Mouse (Mus musculus): Measurements from ENCODE around the gene Isyna1.

DNA sequence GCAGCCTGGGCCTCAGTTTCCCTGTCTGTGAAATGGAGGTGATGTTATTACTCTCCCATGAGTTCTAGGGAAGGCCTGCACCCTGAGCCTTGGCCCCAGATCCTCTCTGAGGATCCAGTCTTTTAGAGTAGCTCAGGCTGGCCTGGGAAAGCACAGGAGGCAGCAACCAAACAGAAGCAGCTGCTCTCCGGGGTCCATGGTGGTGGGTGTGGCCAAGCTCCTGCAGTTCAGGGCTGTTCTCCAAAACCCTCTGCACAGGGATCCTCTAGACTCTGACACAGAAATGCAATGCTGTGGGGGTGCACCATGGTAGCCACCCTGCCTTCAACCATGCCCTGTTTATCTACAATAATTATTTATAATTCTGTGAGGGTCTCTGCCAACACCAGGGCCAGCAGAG is 19.6 kb downstream of the Isyna1 start:
- no peak for TF ChIP-seq POLR2A (IDR thresholded peaks at IDR 0.05; ENCODE audit: low read depth, low read length)
- no peak for TF ChIP-seq CTCF (IDR thresholded peaks at IDR 0.05; ENCODE audit: extremely low read depth, insufficient read length, insufficient replicate concordance, low read depth, low read length)
